Mouse (Mus musculus) kidney, embryonic 16.5 days (tissue): Measurements from ENCODE around the gene B9d1. TPM values are rescaled to one million over a fixed set of nuclear protein-coding genes. Genes with fewer than 3 reads are reported as not detected.

ENCODE experiments used
- ATAC-seq: fragments of 200-750 bp; cut with Nextera tagmentation; 2 replicates; pipeline ENCODE4 v1.8.0; 2017; ENCODE audit warnings: moderate TSS enrichment; ENCODE audit not compliant: low FRiP score, low TSS enrichment
- H3K27ac ChIP-seq: fragments of 300-500 bp; sonication (generic); 2 replicates; pipeline ENCODE4 v1.5.1; 2014; ENCODE audit warnings: low read length
- H3K27me3 ChIP-seq: fragments of 300-500 bp; sonication (generic); 2 replicates; pipeline ENCODE4 v1.6.1; 2014; ENCODE audit warnings: low read length, control low read depth, mixed read lengths; ENCODE audit not compliant: insufficient read depth
- H3K36me3 ChIP-seq: fragments of 300-500 bp; sonication (generic); 2 replicates; pipeline ENCODE4 v1.6.1; 2014; ENCODE audit warnings: low read length, control low read depth, mixed read lengths; ENCODE audit not compliant: insufficient read depth
- H3K4me1 ChIP-seq: fragments of 300-500 bp; sonication (generic); 2 replicates; pipeline ENCODE4 v1.6.1; 2014; ENCODE audit warnings: low read length, control low read depth, mixed read lengths; ENCODE audit not compliant: insufficient read depth
- H3K4me2 ChIP-seq: fragments of 300-500 bp; sonication (generic); replicated peaks from 2 replicates; pipeline ENCODE4 v1.6.1; 2014; ENCODE audit warnings: low read depth, low read length
- H3K4me3 ChIP-seq: fragments of 300-500 bp; sonication (generic); 2 replicates; pipeline ENCODE4 v1.5.1; 2014; ENCODE audit warnings: mild to moderate bottlenecking, low read length
- H3K9ac ChIP-seq: fragments of 300-500 bp; sonication (generic); replicated peaks from 2 replicates; pipeline ENCODE4 v1.6.1; 2014; ENCODE audit warnings: low read length
- H3K9me3 ChIP-seq: fragments of 300-500 bp; sonication (generic); 2 replicates; pipeline ENCODE4 v1.6.1; 2016; ENCODE audit warnings: low read length, control low read depth
- WGBS: fragments of 180-500 bp; shearing (Covaris S2); extraction: QIAGEN DNeasy Blood & Tissue Kit; methylation state at CpG from one replicate; pipeline ENCODE4 v1.1.7; 2014; 5-methylcytosine and 5-hydroxymethylcytosine counted together
- polyA plus RNA-seq: library from polyadenylated mRNA; unstranded; fragments of >200 nt; fragmentation: Nextera tagmentation; extraction: Ambion mirVana; gene quantifications from 2 replicates; pipeline ENCODE4 v1.2.1, GENCODE M21; 2015

Gene B9d1
- polyA plus RNA-seq, 1 experiment from 2014 or later, result 53.8 TPM

- H3K4me1 ChIP-seq, result peaks cover 3% of the 10 kb centered on the region; the same call in 1 of the 2 replicates
- ATAC-seq, result no peak
- WGBS, result 50% methylated on average over 5 of the region's 5 CpGs
- no peak overlapping the region for H3K4me3 ChIP-seq
- H3K27me3 ChIP-seq, result no peaks in the 10 kb centered on the region
- H3K27ac ChIP-seq, result no peak overlapping the region
- no peak overlapping the region for H3K9ac ChIP-seq
- no peaks in the 10 kb centered on the region for H3K9me3 ChIP-seq
- H3K36me3 ChIP-seq, result no peaks in the 10 kb centered on the region
- no peak overlapping the region for H3K4me2 ChIP-seq
Observed at GRCm38 (mm10) chr11:61559572-61559971, 54.6 kb downstream of the B9d1 start.

GRCm38 (mm10) chr11:61562421-61562820 lies 57.5 kb downstream of the B9d1 start:
- no peak for ATAC-seq
- peaks cover 3% of the 10 kb centered on the region; the same call in 1 of the 2 replicates for H3K4me1 ChIP-seq
- H3K4me3 ChIP-seq, result no peak overlapping the region
- H3K9ac ChIP-seq, result no peak overlapping the region
- H3K27me3 ChIP-seq, result no peaks in the 10 kb centered on the region
- no peak overlapping the region for H3K27ac ChIP-seq
- no peaks in the 10 kb centered on the region for H3K9me3 ChIP-seq
- 77% methylated on average over 5 of the region's 5 CpGs for WGBS
- H3K4me2 ChIP-seq, result no peak overlapping the region
- no peaks in the 10 kb centered on the region for H3K36me3 ChIP-seq

Other genes with a start within 250 kb of the B9d1 start
- 40.7 and 42.1 TPM in 2 replicates for gene Aldh3a2, start 237.7 kb upstream of the B9d1 start, polyA plus RNA-seq
- 0.10 TPM in 1 of 2 replicates, not detected in the other for gene Slc47a2, start 162.3 kb upstream of the B9d1 start, polyA plus RNA-seq
- gene Slc47a1, start 126.8 kb upstream of the B9d1 start, polyA plus RNA-seq, result 39.5 and 48.8 TPM in 2 replicates
- 0.25 and 0.33 TPM in 2 replicates for gene Rnf112, start 51.0 kb upstream of the B9d1 start, polyA plus RNA-seq
- 164 and 181 TPM in 2 replicates for gene Mfap4, start 19.7 kb upstream of the B9d1 start, polyA plus RNA-seq
- gene Mapk7, start 10.7 kb upstream of the B9d1 start, polyA plus RNA-seq, result 62.5 and 65.0 TPM in 2 replicates
- 25.0 and 26.9 TPM in 2 replicates for gene Epn2, start 74.5 kb downstream of the B9d1 start, polyA plus RNA-seq
- 13.6 and 16.3 TPM in 2 replicates for gene Grap, start 148.1 kb downstream of the B9d1 start, polyA plus RNA-seq
- 3.0 and 3.1 TPM in 2 replicates for gene Fam83g, start 178.9 kb downstream of the B9d1 start, polyA plus RNA-seq
- 0.80 and 1.1 TPM in 2 replicates for gene Slc5a10, start 215.7 kb downstream of the B9d1 start, polyA plus RNA-seq